Mouse (Mus musculus): ENCODE results near the gene Etfbkmt. TPM values are rescaled to one million over a fixed set of nuclear protein-coding genes. Genes with fewer than 3 reads are reported as not detected.
A peak's percentile ranks its signal among the peaks of the same experiment; 100 is the strongest.
"Not testable (repeated sequence)": the region's sequence is repeated elsewhere in the genome, so short reads cannot be mapped to it uniquely, and the experiment has no call there.

The Etfbkmt gene
- total RNA-seq, 4 experiments from 2014 or later: 3.3 to 6.3 (median 4.0) TPM

DNA sequence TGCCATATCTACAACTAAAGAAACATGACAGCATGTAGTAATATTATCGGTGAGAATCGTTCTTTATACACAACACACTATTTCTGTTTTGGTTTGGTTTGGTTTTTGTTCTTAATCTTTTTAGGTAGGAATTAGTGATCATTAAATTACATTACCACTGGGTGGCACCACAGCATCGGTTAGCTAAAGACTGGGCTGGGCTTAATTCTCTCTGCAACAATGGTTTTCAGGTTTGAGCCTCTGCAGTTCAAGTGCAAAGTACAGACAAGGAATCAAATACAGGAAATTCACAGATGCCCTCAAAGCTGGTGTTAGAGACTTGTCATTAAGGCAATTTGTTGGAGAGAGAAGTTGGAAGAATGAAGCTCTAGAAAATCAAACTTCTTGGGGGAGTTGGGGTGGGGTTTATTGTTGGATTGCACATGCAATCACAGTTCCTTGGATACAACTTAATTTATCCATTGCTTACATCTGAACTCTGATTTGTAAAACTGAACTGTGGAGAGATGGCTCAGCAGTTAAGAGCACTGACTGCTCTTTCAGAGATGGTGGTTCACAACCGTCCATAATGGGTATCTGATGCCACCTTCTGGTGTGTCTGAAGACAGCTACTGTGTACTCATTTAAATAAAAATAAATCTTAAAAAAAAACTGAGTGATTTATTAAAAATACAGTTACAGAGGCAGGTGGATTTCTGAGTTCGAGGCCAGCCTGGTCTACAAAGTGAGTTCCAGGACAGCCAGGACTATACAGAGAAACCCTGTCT is 7.2 kb upstream of the Etfbkmt start:
- peak in 1 of 2 experiments; percentile 7 for DNase-seq (ENCODE audit: low spot score in 2 of 2)

GRCm38 (mm10) chr6:149134391-149135150 is 5.1 kb upstream of the Etfbkmt start:
- DNase-seq (ENCODE audit: low spot score in 2 of 2): no peak

DNA sequence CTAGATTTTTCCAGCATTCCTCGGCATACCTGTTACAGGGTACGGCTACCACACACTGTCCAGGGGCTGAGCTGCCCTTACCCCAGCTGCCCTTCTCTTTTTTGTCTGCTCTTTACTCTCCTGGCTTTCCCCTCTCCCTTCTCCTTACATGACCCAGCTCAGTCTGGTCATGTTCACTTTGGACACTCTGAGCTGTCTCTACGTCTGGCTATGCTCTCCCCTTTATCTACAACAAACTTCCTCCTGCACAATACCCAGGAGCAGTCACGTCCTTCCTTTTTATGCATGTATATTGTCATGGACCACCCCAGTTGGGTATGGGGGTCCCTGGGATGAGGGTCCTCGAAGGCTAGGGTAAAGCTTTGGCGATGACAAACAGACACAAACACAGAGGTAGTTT is 4.0 kb upstream of the Etfbkmt start:
- no peak for DNase-seq (ENCODE audit: low spot score in 2 of 2)

DNA sequence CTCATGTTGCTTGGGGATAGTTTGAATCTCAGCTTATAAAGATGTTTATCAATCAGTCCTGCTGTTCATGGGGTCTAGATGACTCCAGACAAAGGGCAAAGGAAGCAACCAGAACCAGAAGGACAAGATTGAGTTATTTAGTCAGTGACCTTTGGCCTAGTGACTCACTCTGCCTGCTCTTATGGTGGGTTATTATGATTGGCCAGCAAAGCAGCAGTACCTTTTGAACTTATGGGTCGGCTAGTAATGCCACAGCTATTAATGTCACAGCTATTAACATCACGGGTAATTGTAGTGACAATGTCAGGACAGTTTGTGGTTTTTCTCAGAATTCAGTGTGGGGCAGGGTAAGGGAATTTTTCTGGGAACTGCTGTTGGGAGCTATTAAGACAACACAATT is 1.7 kb upstream of the Etfbkmt start:
- no peak for DNase-seq (ENCODE audit: low spot score in 2 of 2)

DNA sequence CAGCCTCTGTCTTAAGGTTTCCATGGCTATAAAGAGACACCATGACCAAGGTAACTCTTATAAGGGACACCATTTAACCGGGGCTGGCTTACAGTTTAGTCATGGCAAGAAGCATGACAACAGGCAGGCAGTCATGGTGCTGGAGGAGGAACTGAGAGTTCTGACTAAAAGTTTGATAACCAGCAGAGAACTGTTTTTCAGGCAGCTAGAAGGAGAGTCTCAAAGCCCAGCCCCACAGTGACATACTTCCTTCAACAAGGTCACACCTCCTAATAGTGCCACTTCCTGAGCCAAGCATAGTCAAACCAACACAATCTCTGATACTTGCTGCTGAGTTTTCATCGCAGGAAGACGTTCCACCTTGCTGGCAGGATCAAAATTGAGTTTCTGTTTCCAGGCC is 638 bp upstream of the Etfbkmt start:
- DNase-seq (ENCODE audit: low spot score in 2 of 2): no peak

DNA sequence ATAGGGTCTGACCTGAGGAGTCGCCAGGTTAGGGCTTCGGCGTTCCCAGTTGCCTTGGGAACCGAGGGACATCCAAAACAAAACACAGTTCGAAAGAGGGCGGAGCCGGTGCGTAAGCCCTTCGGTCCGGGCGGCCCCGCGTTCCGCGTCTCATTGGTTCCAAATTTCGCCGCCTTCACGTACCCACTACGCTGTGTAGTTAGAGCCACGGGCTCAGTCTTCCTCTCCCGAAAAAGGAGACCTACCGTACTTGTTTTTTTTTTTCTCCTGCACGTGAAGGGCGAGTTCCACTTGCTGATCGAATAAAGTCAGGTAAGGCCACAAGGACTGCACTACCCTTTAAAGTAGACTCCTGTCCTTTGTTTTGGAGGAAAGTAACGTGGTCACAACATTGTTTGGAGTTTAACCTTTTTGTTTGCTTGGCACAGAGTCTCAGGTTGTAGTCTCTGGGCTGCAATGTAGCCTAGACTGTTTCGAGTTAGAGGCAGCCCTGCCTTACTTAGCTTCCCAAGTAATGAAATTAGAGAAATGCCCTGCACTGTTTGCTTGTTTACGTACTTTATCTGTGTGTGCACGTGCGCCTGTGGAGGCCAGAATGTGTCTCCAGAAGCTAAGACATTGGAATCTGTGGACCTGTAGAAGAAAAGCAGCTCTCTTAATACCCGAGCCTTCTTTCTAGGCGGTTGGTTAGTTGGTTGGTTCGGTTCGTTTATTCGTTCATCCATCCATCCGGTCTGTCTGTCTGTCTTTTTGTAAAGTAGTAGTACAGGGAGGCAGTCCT is 1.9 kb downstream of the Etfbkmt start:
- peak; percentile 56 to 77 for DNase-seq (ENCODE audit: low spot score in 2 of 2)

DNA sequence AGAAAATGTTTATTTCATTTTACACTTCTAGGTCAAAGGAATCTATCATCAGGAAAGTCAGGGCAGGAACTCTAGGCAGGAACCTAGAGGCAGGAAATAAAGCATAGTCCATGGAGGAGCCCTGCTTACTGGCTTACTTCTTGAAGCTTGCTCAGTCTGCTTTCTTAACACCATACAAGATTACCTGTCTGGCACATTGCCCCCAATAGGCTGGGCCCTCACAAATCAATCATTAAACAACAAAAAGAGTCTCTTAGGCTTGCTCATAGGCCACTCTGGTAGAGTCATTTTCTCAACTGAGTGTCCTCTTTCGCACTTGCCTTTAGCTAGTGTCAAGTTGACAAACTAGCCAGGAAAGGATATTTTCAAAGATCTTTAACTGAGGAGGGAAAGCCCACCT is 5.5 kb downstream of the Etfbkmt start:
- no peak for DNase-seq (ENCODE audit: low spot score in 2 of 2)

GRCm38 (mm10) chr6:149148436-149149229 is 9.0 kb downstream of the Etfbkmt start:
- DNase-seq (ENCODE audit: low spot score in 2 of 2): no peak

GRCm38 (mm10) chr6:149152119-149152518 is 12.5 kb downstream of the Etfbkmt start:
- no peak for DNase-seq (ENCODE audit: low spot score in 2 of 2)

- DNase-seq (ENCODE audit: low spot score in 2 of 2): no peak
Measured at GRCm38 (mm10) chr6:149153473-149154115, 13.9 kb downstream of the Etfbkmt start.

DNA sequence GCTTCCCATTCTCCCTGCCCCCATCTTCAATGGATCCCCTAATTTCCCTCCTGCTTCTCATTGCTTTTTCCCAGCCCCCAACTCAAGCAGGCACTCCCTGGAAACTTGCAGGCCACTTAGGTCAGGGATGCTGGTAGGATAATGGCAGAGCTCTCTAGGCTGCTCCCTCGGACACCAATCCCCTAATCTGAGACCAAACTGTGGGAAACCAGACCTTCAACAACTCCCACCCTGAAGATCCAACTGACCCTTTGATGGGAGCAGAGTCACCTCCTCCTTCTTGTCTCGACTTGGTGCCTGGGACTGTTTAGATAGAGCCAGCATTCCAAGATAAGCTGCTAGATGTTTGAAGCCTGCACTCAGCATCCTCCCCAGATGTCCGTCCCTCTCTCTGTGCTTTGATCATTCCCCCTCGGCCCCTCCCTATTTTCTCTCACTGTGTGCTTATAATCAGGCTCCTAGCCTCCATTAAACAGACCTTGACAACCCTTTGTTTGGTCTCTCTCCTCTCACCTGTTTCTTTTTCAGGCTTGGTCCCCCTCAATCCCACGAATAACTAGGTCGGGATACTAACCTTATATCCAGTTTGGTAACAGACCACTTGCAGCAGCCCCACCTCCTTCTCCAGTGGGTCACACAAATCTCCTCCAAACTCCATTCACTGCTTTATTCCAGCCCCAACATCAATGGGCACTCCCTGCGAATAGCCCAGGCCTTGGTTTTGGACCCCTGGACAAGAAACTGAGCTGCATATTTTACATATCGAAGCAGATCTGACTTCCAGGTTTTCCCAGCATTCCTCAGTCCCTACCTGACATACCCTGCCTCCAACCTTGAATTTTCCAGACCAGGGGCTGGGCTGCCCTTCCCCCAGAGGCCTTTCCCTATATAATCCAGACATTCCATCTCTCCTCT is 14.7 kb downstream of the Etfbkmt start:
- no peak for DNase-seq (ENCODE audit: low spot score in 2 of 2)

- DNase-seq (ENCODE audit: low spot score in 2 of 2): no peak
Measured at GRCm38 (mm10) chr6:149155031-149155841, 15.6 kb downstream of the Etfbkmt start.

DNA sequence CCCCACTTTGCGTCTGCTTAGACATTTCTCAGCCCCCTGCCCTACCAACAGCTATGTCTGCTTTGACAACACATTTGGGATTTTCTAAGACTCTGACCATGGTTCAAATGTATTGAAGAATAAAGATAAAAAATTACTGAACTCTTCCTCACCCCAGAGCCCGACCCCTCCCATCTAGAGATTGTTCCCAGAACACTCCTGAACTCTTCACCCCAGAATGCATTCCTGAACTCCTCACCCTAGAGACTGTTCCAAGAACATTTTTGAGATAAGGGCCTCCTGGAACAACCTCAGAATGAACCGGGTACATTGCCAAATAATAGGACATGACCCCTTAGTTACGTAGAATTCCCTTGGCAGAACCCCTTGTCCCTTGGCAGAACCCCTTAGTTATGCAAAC is 27.4 kb downstream of the Etfbkmt start:
- DNase-seq (ENCODE audit: low spot score in 2 of 2): not testable (repeated sequence)

DNA sequence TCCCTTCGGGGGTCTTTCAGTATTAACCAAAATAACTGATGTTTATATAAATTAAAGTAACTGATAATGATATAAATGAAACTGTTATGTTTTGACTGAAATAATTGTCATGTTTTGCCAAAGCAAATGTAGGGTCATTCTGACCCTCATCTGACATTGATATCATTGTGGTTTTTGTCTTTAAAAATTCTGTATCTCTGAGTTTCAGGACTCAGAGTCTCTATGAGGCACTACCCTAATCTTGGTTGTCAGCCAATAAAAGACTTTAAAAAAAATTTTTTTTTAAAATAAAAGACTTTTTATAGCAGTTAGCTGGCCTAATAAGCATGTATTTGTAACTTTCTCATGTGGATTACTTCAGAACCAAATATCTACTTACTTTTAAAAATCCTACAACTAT is 28.0 kb downstream of the Etfbkmt start:
- no peak for DNase-seq (ENCODE audit: low spot score in 2 of 2)

- no peak for DNase-seq (ENCODE audit: low spot score in 2 of 2)
Measured at GRCm38 (mm10) chr6:149168436-149168835, 28.8 kb downstream of the Etfbkmt start.

DNA sequence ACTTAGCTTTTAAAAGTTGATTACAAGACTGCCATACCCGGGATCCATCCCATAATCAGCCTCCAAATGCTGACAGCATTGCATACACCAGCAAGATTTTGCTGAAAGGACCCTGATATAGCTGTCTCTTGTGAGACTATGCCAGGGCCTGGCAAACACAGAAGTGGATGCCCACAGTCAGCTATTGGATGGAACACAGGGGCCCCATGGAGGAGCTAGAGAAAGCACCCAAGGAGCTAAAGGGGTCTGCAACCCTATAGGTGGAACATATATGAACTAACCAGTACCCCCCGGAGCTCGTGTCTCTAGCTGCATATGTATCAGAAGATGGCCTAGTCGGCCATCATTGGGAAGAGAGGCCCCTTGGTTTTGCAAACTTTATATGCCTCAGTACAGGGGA is 30.3 kb downstream of the Etfbkmt start:
- not testable (repeated sequence) for DNase-seq (ENCODE audit: low spot score in 2 of 2)

- no peak for DNase-seq (ENCODE audit: low spot score in 2 of 2)
Measured at GRCm38 (mm10) chr6:149173831-149174625, 34.4 kb downstream of the Etfbkmt start.
